Mouse (Mus musculus): ENCODE data around the gene Mrgpra9. TPM values are rescaled to one million over a fixed set of nuclear protein-coding genes. Genes with fewer than 3 reads are reported as not detected.

The Mrgpra9 gene
- not detected for polyA plus RNA-seq (2017; shearing (Covaris generic))

GRCm38 (mm10) chr7:47252770-47253169, at the start of gene Mrgpra9:
Gene Mrgpra9 (minus strand): TSS chr7:47252848.

DNA sequence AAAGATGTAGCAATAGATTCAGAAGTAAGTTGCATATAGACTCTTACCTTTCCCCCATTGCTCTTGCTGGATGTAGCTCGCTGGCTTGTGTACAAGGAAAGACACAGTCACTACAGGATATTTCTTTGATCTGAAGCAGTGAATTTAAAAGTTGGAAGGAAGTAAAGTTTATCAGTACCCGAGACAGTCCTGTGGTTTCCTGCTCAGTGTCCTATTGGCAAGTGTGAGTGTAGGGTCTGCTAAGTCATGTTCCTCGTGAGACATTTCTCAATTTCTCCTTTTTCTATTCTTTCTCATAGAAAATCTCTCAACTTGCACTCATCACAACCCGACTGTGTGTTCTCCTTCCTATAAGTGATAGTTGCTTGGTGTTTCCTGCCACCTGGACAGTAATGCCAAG, 47.8 kb downstream of the Mrgpra9 start, which contains the start of gene Mrgpra6:
TSS of gene Mrgpra6 (minus strand) at position 91 of the 400 bp plus-strand sequence.

Other genes starting within 250 kb of the Mrgpra9 start
- gene Spty2d1, start 244.4 kb downstream of the Mrgpra9 start, polyA plus RNA-seq (2017; shearing (Covaris generic)), result 184 TPM
- 4.8 TPM for gene Tmem86a, start 202.2 kb downstream of the Mrgpra9 start, polyA plus RNA-seq (2017; shearing (Covaris generic))
- 4.9 TPM for gene Ptpn5, start 119.2 kb downstream of the Mrgpra9 start, polyA plus RNA-seq (2017; shearing (Covaris generic))
- gene Mrgpra6, start 47.9 kb downstream of the Mrgpra9 start, polyA plus RNA-seq (2017; shearing (Covaris generic)), result not detected
- not detected for gene Mrgpra1, start 101.4 kb upstream of the Mrgpra9 start, polyA plus RNA-seq (2017; shearing (Covaris generic))
- not detected for gene Mrgpra2a, start 199.3 kb upstream of the Mrgpra9 start, polyA plus RNA-seq (2017; shearing (Covaris generic))